In the genomic region with DNA sequence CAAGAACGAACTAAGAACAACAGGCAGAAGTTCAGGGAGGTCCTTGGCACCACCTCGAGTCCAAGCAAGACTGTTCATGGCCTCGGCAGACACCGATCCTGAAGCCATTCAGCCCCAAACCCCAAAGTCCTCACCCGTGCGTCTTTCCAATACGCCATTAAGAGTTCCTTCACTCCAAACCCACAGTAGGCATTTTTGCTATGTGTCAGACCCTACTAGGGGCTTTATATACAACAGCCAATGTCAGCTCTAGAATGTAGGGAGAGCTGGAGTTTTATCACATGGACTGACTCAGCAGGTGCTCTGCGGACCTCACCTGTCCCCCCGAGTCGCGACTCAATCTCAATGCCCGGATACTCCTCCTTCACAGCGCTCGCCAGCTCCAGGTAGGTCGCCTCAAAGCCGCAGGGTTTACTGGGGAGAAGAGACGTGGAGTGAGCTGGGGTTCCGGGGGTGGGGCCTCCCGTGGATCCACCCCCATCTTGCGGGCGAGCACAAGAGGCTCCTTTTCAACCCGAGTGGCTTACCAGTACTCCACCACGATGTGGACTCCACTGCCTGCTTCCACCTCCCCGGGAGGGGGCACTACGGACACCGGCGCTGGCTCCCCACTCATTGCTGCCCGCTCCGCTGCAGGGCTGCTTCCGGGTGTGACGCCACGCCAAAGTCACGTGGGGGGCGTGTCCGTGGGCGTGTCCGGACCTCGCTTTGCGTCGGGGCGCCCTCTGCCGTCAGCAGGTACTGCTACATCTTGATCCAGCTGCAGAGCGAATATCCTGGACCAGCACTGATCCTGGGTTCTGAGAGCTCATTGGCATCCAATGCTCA, we compare ENCODE assay signal across 7 mouse cellular contexts. TPM values are rescaled to one million over a fixed set of nuclear protein-coding genes. Genes with fewer than 3 reads are reported as not detected.
DNase-seq lines count a peak whose midpoint lies in the region; ATAC-seq lines count a peak whose summit lies in the region.

A gene (minus strand): TSS at position 661 of the 828 bp plus-strand sequence.

- H3K27ac ChIP-seq in embryonic facial prominence, embryonic 10.5 days (replicated peaks) = peak within 1 kb of the TSS; percentile 79
- peak within 1 kb of the TSS; percentile 80 for H3K27ac ChIP-seq in limb, embryonic 10.5 days
- peak within 1 kb of the TSS; percentile 57 for H3K27ac ChIP-seq in midbrain, embryonic 13.5 days

- H3K4me1 ChIP-seq in embryonic facial prominence, embryonic 10.5 days = peaks cover 8% of the 10 kb centered on the region
- H3K4me1 ChIP-seq in limb, embryonic 10.5 days = peaks cover 8% of the 10 kb centered on the region
- H3K4me1 ChIP-seq in midbrain, embryonic 13.5 days (replicated peaks) = peaks cover 9% of the 10 kb centered on the region

- no peaks in the 10 kb centered on the region for H3K27me3 ChIP-seq in embryonic facial prominence, embryonic 10.5 days (replicated peaks; ENCODE audit: low read depth, poor library complexity, severe bottlenecking)
- no peaks in the 10 kb centered on the region for H3K27me3 ChIP-seq in limb, embryonic 10.5 days (ENCODE audit: low read depth, poor library complexity, severe bottlenecking)
- H3K27me3 ChIP-seq in midbrain, embryonic 13.5 days = no peaks in the 10 kb centered on the region

- ATAC-seq in granulocyte monocyte progenitor cell, adult 5-6 weeks (replicated peaks; ENCODE audit: poor library complexity, severe bottlenecking) = peak; percentile 96
- peak; percentile 95 for ATAC-seq in midbrain, embryonic 13.5 days

- H3K36me3 ChIP-seq in embryonic facial prominence, embryonic 10.5 days (replicated peaks) = peaks cover 38% of the 10 kb centered on the region
- peaks cover 39% of the 10 kb centered on the region for H3K36me3 ChIP-seq in limb, embryonic 10.5 days
- peaks cover 25% of the 10 kb centered on the region for H3K36me3 ChIP-seq in midbrain, embryonic 13.5 days

- H3K4me2 ChIP-seq in midbrain, embryonic 13.5 days (replicated peaks) = peak within 1 kb of the TSS; percentile 73

- 3% methylated on average over 43 of the region's 43 CpGs for WGBS in embryonic facial prominence, embryonic 10.5 days
- WGBS in limb, embryonic 10.5 days = 3% methylated on average over 43 of the region's 43 CpGs
- 2% methylated on average over 43 of the region's 43 CpGs for WGBS in midbrain, embryonic 13.5 days

- H3K4me3 ChIP-seq in embryonic facial prominence, embryonic 10.5 days = peak within 1 kb of the TSS; percentile 87
- peak within 1 kb of the TSS; percentile 71 for H3K4me3 ChIP-seq in limb, embryonic 10.5 days
- H3K4me3 ChIP-seq in midbrain, embryonic 13.5 days (replicated peaks) = peak within 1 kb of the TSS; percentile 77

- H3K9me3 ChIP-seq in embryonic facial prominence, embryonic 10.5 days = no peaks in the 10 kb centered on the region
- no peaks in the 10 kb centered on the region for H3K9me3 ChIP-seq in limb, embryonic 10.5 days (replicated peaks)
- no peaks in the 10 kb centered on the region for H3K9me3 ChIP-seq in midbrain, embryonic 13.5 days

- peak within 1 kb of the TSS; percentile 69 for H3K9ac ChIP-seq in midbrain, embryonic 13.5 days (replicated peaks)

- peak; percentile 99 for DNase-seq in adrenal gland, postnatal 10 days
- peak; percentile 97 for DNase-seq in embryonic facial prominence, embryonic 10.5 days (ENCODE audit: low spot score)
- peak; percentile 94 for DNase-seq in kidney, adult 11 months
- peak; percentile 100 for DNase-seq in limb, embryonic 10.5 days (ENCODE audit: low spot score)
- peak; percentile 91 for DNase-seq in spleen, adult 12 weeks (ENCODE audit: low spot score)

RNA-seq across cellular contexts. Expression of the gene that starts here (rescaled TPM):
- total RNA-seq in adrenal gland, postnatal 10 days (2021) = 10 to 100 TPM; 58.0 to 62.5 TPM
- polyA plus RNA-seq in embryonic facial prominence, embryonic 10.5 days (2016; fragmentation: Nextera tagmentation; extraction: Ambion mirVana) = 83.5 and 85.9 TPM in 2 replicates
- 66.2 and 84.5 TPM in 2 replicates for total RNA-seq in granulocyte monocyte progenitor cell, adult 5-6 weeks (2014; fragmentation: Nextera tagmentation)
- total RNA-seq in granulocyte monocyte progenitor cell, adult 5-6 weeks (2017) = 23.7 and 24.9 TPM in 2 replicates
- 76.8 and 81.3 TPM in 2 replicates for polyA plus RNA-seq in limb, embryonic 10.5 days (2016; fragmentation: Nextera tagmentation; extraction: Ambion mirVana)
- 231 and 239 TPM in 2 replicates for polyA plus RNA-seq in midbrain, embryonic 13.5 days (2015; fragmentation: Nextera tagmentation; extraction: Ambion mirVana)

Comparison
In these comparisons a context has a peak if more than half of its experiments do, and no peak if none do; other contexts are left out.
1. Peak in every context shown above with its lines: DNase-seq, ATAC-seq, H3K4me3 ChIP-seq and H3K27ac ChIP-seq.